Mouse (Mus musculus) embryo, embryonic 9.5 days (tissue): ENCODE measurements around the gene Mast4.

Experiments used
- DNase-seq: peaks from one replicate; pipeline ENCODE4 v3.0.0-alpha.2; 2017; ENCODE audit errors: extremely low spot score

Mast4 gene

GRCm38 (mm10) chr13:103196307-103196706, 138.0 kb downstream of the Mast4 start:
- no peak for DNase-seq

- DNase-seq, result no peak
These were observed 138.4 kb downstream of the Mast4 start for GRCm38 (mm10) chr13:103195847-103196246.

DNA sequence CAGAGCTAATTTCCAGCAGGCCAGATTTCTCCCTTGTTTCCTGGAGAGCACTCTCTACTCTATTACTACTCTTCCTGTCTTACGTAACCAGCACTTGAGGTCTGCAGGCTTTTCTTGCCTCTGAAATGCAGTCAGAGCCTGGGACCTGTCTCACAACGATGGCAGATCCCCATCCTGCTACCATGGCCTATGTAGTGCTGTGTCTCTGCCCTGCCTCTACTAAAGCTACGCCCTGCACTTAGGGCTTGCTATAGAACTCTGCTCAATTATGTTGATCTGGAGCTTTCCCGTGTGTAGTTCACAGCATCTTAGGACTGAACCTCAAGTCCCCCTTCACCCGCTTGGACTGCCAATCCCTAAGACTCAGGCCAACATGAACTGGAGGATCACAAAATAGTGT, 150.7 kb downstream of the Mast4 start:
- no peak for DNase-seq

- DNase-seq, result no peak
These were observed 152.5 kb downstream of the Mast4 start for GRCm38 (mm10) chr13:103181836-103182235.

GRCm38 (mm10) chr13:103176871-103177270, 157.4 kb downstream of the Mast4 start:
- DNase-seq, result no peak

DNA sequence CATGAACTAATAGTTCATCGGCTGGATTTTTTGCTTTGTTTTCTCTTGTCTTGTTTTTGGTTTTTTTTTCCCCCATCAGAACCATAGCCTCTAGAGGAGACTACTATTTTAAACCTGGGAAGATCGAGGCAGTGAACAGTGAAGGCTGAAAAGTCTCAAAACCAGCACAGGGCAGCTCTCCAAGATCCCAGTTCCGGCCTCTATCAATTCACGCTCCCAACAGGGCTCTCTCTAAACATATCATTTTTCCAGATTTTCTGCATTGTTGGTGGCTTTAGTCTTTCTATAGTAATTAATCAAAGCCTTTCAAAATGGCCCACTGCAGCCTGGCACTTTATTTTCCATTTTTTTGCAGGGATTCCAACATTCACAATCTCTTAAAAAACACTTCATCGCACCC, 159.9 kb downstream of the Mast4 start:
- no peak for DNase-seq

DNA sequence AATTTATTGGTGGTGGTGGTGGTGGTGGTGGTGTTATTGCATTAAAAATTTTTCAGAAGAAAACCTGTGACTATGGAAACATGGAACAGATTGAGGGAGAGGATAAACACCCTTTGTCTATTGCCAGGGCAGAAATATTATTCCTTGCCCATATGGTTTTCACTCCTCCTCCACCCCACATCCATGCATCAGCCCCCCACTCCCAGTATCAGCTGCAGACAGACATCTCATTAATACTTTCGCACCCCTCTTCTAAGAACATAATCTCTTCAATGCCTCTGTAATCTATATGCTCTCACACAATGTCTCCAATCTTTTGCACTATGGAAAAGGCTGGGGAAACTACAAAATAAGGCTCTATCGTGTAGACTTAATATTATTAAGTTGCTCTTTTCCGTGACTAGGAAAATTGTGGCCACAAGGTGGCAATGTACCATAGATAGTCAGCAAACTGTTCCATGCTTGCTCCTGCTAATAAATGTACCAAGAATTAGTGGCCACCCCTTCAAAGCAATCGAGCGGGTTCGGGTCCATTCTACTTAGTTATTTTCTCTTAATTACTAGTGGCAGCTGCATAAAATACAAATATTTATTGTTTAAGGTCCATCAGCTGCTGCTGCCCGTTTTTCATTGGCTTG, 160.6 kb downstream of the Mast4 start:
- DNase-seq, result peak; percentile 64

DNA sequence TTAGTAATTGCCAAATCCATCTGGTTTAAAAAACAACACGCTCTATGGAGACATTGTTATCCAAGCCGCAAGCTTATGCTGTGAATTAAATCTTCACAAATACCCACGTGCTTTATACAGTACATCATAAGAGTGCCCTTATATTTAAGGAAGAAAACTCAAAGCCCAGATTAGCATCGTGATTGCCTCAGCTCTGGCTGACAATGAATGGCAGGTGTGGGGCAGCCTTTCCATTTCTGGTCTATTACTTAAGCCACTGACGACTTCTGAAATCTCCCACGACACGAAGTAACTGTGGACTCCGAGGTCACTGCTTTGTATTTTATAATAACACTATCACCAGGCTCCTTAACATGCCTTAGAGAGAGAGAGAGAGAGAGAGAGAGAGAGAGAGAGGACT, 182.4 kb downstream of the Mast4 start:
- no peak for DNase-seq

DNA sequence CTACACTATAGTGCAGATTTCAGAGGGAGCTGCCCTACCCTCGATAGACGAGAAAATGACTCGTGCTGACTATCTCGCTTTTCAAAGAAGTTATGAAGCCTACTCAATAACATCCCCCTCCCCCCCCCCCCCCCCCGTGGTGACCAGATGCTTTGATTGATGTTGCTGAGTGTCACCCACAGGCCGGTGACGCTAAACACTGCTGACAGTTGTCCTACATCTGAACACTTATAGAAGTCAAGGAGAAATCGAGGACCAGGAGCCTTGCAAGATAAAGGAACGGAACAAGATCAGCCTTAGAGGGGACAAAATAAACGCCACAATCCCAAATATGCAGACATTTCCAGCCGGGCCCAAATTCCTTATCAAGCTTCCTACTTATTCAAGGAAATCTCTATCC, 183.1 kb downstream of the Mast4 start:
- no peak for DNase-seq

DNA sequence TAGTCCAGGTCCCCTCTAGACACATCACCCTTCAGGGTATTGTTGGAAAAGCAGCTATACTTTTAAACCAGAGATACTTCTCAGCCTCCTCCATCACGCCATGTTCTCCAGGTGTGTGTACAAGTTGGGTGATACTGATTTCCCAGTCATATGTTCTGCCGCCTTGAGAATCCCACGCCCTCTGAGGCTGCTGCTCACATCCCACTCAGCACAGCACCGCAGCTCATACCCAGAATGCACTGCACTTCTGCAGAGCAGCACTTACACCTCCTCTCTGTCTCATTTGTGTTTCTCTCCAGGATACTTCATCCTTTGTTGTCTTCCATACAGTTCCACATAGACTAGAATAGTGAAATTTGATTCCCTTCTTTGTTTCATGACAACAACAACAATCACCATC, 183.6 kb downstream of the Mast4 start:
- DNase-seq, result no peak

- no peak for DNase-seq
These were observed 184.9 kb downstream of the Mast4 start for GRCm38 (mm10) chr13:103149415-103149814.

- no peak for DNase-seq
These were observed 190.0 kb downstream of the Mast4 start for GRCm38 (mm10) chr13:103144343-103144742.

DNA sequence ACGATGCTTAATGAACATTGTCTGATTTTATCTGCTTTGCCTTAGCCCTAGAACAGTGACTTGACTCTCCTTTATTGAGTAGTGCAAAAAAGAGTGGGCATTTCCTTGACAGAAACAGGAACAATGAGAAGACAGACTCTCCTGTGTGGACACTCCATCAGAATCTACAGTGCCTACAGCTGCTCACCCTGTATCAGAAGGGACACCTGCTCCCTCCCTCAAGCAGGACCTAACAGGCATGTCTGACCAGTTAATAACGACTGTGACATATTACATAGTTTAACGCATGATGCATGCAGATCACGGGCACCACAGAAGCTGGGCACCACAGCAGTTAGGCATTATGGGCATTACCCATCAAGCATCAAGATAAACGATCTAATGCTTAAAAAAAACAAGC, 193.0 kb downstream of the Mast4 start:
- DNase-seq, result no peak

GRCm38 (mm10) chr13:103140051-103140450, 194.2 kb downstream of the Mast4 start:
- no peak for DNase-seq

GRCm38 (mm10) chr13:103138298-103138697, 196.0 kb downstream of the Mast4 start:
- no peak for DNase-seq

- no peak for DNase-seq
These were observed 198.9 kb downstream of the Mast4 start for GRCm38 (mm10) chr13:103135224-103135883.

- DNase-seq, result no peak
These were observed 202.5 kb downstream of the Mast4 start for GRCm38 (mm10) chr13:103131781-103132180.

GRCm38 (mm10) chr13:103129130-103129797, 205.0 kb downstream of the Mast4 start:
- DNase-seq, result no peak

GRCm38 (mm10) chr13:103128729-103129128, 205.6 kb downstream of the Mast4 start:
- DNase-seq, result no peak

- no peak for DNase-seq
These were observed 206.7 kb downstream of the Mast4 start for GRCm38 (mm10) chr13:103127594-103127993.

DNA sequence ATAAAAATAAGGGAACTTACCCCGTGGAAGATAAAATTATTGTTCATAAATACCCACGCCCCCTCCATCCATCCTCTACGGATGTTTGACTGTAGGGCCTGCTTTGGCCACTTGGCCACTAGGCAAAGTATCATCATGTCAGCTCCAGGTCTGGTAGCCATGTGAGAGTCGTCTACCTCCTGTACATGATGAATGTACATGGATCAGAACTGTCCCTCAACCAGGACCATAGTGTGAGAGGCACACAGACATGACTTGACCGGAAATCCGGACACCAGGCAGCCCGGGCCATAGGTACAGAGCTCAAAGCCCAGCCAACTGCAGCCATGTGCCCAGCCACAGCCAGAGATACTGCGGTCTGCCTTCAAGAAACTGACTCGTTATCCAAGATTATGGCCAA, 210.6 kb downstream of the Mast4 start:
- DNase-seq, result no peak

GRCm38 (mm10) chr13:103121796-103122792, 212.2 kb downstream of the Mast4 start:
- peak; percentile 32 for DNase-seq
